Mouse (Mus musculus) lung, embryonic 16.5 days (tissue): ENCODE results near the gene Slc25a48. TPM values are rescaled to one million over a fixed set of nuclear protein-coding genes. Genes with fewer than 3 reads are reported as not detected.

Experiments
- ATAC-seq: fragments of 200-750 bp; cut with Nextera tagmentation; 2 replicates; pipeline ENCODE4 v1.8.0; 2017; ENCODE audit warnings: low read depth, mild to moderate bottlenecking, moderate library complexity
- H3K27ac ChIP-seq: fragments of 300-500 bp; sonication (generic); 2 replicates; pipeline ENCODE4 v1.5.1; 2014; ENCODE audit warnings: mild to moderate bottlenecking, control low read depth, low read length
- H3K27me3 ChIP-seq: fragments of 300-500 bp; sonication (generic); 2 replicates; pipeline ENCODE4 v1.6.1; 2014; ENCODE audit warnings: low read depth, low read length, mixed read lengths; ENCODE audit not compliant: control insufficient read depth, insufficient read depth
- H3K36me3 ChIP-seq: fragments of 300-500 bp; sonication (generic); 2 replicates; pipeline ENCODE4 v1.6.1; 2014; ENCODE audit warnings: low read length; ENCODE audit not compliant: control insufficient read depth, insufficient read depth
- H3K4me1 ChIP-seq: fragments of 300-500 bp; sonication (generic); replicated peaks from 2 replicates; pipeline ENCODE4 v1.6.1; 2014; ENCODE audit warnings: low read length, mixed read lengths; ENCODE audit not compliant: control insufficient read depth, insufficient read depth
- H3K4me2 ChIP-seq: fragments of 300-500 bp; sonication (generic); 2 replicates; pipeline ENCODE4 v1.6.1; 2014; ENCODE audit warnings: low read depth, low read length, control low read depth
- H3K4me3 ChIP-seq: fragments of 300-500 bp; sonication (generic); 2 replicates; pipeline ENCODE4 v1.5.1; 2014; ENCODE audit warnings: mild to moderate bottlenecking, low read length, control low read depth
- H3K9ac ChIP-seq: fragments of 300-500 bp; sonication (generic); 2 replicates; pipeline ENCODE4 v1.6.1; 2014; ENCODE audit warnings: low read length, control low read depth
- H3K9me3 ChIP-seq: fragments of 300-500 bp; sonication (generic); 2 replicates; pipeline ENCODE4 v1.6.1; 2016; ENCODE audit warnings: low read length; ENCODE audit not compliant: control insufficient read depth
- WGBS: fragments of 180-500 bp; shearing (Covaris S2); extraction: QIAGEN DNeasy Blood & Tissue Kit; methylation state at CpG from one replicate; pipeline ENCODE4 v1.1.7; 2014; 5-methylcytosine and 5-hydroxymethylcytosine counted together
- polyA plus RNA-seq: library from polyadenylated mRNA; unstranded; fragments of >200 nt; fragmentation: Nextera tagmentation; extraction: Ambion mirVana; gene quantifications from 2 replicates; pipeline ENCODE4 v1.2.1, GENCODE M21; 2015

Slc25a48 gene
- 0.08 and 0.11 TPM in 2 replicates for polyA plus RNA-seq

DNA sequence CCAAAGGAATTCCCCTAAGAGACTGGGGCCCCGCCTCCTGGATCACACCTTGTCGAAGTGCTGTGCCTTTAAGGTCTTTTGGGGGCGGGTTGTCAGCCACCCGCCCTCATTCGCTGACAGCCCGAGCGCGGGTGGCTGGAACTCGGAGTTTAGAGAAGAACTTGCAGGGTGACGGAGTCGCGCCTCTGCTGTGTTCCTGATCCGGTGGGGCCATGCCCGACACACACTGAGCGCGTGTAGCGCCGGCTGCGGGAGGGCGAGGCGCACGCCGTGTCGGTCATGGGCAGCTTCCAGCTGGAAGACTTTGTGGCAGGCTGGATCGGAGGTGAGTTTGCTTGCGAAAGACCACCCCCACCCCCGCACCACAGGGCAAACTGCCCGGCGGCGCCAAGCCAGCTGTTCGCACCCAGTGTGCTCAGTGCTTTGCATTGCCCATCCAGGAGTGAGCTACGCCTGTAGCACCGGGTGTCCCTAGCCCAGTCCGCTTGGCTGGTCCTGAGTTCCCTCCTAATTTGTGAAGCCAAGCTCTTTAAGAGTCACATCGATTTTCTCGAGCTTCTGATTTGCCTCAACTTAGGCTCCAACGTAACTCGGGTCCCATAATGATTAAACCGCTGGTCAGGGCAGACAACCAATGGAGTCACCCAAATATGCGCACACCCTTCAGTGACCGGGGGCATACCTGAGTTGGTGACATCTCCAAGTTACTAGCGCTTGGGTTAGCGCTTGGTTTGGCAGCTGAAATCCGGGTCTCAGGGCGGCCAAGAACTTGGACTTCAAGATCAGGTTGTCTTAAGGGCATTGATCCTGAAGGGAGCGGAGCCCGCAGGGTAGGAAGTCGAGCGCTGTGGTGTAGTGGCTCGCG is at the start of gene Slc25a48:
Gene Slc25a48, plus strand, starts transcription at position 145 of the 865 bp plus-strand sequence.
- Histone ChIP-seq H3K4me3 (peak within 1 kb of the TSS; percentile 45), H3K9me3 (no peaks in the 10 kb centered on the region), H3K4me2 (peak within 1 kb of the TSS; percentile 73), H3K27me3 (peaks cover 35% of the 10 kb centered on the region), H3K27ac (no peak within 1 kb of the TSS), H3K9ac (peak within 1 kb of the TSS; percentile 42), H3K36me3 (no peaks in the 10 kb centered on the region), H3K4me1 (peaks cover 15% of the 10 kb centered on the region)
- WGBS = 2% methylated on average over 51 of the region's 51 CpGs
- ATAC-seq = peak; percentile 56

DNA sequence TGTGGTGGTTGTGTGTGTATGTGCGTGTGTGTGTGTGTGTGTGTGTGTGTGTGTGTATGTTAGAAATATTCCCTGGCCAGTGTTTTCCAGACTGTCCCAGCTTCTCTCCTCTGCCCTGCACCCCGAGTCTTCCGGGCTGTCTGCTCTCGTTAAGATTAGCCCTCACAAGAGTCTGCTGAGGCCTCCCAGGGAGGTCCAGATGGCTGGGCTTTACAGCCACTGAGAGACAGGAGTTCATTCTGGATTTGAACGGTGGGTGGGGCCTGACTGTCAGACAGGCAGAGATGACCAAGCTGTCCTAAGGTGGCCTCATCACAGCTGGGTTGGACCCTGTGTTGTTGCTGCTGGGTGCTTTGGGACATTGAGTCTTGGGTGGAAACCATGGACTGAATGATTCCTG is 40.6 kb upstream of the Slc25a48 start:
- no peak overlapping the region for H3K4me3 ChIP-seq
- H3K27ac ChIP-seq = no peak overlapping the region
- no peaks in the 10 kb centered on the region for H3K27me3 ChIP-seq
- no peak overlapping the region for H3K4me2 ChIP-seq
- H3K9me3 ChIP-seq = no peaks in the 10 kb centered on the region
- H3K36me3 ChIP-seq = no peaks in the 10 kb centered on the region
- ATAC-seq = peak; percentile 90
- no peaks in the 10 kb centered on the region; the same call in none of the 2 replicates for H3K4me1 ChIP-seq
- H3K9ac ChIP-seq = no peak overlapping the region
- 29% methylated on average over 5 of the region's 5 CpGs for WGBS

DNA sequence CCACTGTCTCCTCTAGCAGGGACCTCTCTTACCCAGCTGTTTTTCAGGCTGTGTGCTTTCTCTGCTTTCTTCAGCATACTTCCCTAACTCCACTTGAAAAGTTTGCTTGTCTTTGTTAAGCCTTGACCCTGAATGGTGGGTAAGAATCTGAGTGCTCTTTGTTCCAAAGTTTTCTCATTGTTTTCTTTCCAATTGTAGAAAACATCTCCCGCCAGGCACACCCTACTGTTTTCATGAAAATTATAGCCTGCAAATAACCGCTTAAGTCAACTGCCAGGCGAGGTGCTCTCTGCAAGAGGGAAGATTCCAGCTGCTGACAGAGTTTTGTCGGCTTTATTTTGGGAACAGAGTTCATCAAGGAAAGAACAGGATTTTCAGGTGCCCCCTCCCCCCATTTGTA is 37.0 kb upstream of the Slc25a48 start:
- no peaks in the 10 kb centered on the region for H3K27me3 ChIP-seq
- no peaks in the 10 kb centered on the region for H3K36me3 ChIP-seq
- H3K9ac ChIP-seq = no peak overlapping the region
- no peak overlapping the region for H3K27ac ChIP-seq
- ATAC-seq = no peak
- WGBS = 71% methylated on average over 4 of the region's 4 CpGs
- H3K4me3 ChIP-seq = no peak overlapping the region
- H3K9me3 ChIP-seq = no peaks in the 10 kb centered on the region
- no peaks in the 10 kb centered on the region; the same call in none of the 2 replicates for H3K4me1 ChIP-seq
- H3K4me2 ChIP-seq = no peak overlapping the region

DNA sequence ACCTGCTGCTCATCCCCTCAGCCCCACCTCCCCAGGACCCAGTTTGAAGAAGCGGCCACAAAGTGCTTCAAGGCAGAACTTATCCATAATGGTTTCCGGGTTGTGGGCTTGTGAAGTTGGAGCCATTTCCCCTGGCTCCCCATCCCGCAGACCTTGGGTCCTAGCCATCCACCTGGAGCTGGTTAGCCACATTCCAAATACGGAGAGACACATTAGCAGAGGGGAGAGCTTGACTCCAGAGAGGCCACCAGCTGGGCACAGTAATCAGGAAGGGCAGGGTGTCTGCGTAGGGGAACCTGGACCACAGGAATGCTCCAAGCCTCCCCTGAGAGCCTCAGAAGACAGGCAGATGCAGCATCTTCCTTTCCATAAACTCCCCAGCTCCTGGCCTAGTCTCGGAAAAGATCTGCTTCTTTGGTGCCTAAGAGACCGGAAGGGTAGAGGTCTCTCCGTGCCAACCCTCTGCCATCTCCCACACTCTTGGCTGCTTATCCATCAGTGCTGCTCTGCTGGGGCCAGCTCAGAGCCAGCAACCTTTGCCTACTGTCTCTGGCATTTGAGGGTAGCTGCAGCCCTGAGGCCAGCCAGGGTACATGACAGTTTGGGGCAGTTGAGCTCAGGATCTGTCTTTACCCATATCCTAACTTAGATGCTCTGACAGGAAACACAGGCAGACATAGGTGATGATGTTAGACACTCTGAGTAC is 34.6 kb upstream of the Slc25a48 start:
- Histone ChIP-seq H3K9me3 (no peaks in the 10 kb centered on the region), H3K36me3 (no peaks in the 10 kb centered on the region), H3K27me3 (no peaks in the 10 kb centered on the region), H3K4me3 (no peak overlapping the region), H3K27ac (no peak overlapping the region), H3K9ac (no peak overlapping the region), H3K4me1 (no peaks in the 10 kb centered on the region), H3K4me2 (no peak overlapping the region)
- WGBS = 83% methylated on average over 8 of the region's 8 CpGs
- ATAC-seq = no peak

DNA sequence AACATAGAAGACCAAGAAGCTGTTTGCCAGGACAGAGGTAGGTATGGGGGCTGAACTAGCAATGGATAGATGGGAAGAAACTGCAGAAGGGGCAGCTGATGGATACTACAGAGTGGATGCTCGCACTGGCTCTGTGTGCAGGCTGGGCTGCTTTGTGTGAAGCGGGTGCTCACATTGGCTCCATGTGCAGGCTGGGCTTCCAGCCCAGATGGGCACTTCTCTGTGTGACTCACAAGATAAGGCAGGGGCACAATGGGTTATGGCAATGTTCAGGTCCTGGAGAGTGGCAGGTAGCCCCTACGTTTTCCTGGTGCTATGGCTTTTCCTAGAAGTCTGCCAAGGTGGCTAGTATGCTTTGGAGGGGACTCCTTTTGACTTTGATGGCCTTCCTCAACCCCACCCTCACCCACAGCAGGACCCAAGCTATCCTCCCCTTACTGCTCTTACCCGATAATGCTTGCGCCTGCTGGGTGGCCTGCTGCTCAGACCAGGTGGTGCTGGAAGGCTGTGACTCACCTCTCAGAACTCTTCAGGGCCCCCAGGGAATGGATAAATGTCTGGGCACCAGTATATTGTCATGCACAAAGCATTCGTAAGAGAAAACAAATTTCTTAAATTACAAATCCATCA is 33.5 kb upstream of the Slc25a48 start:
- no peak overlapping the region for H3K4me3 ChIP-seq
- WGBS = 63% methylated on average over 6 of the region's 6 CpGs
- H3K4me1 ChIP-seq = no peaks in the 10 kb centered on the region
- no peak overlapping the region for H3K4me2 ChIP-seq
- H3K27ac ChIP-seq = no peak overlapping the region
- ATAC-seq = no peak
- no peaks in the 10 kb centered on the region for H3K36me3 ChIP-seq
- H3K9me3 ChIP-seq = no peaks in the 10 kb centered on the region
- no peak overlapping the region for H3K9ac ChIP-seq
- H3K27me3 ChIP-seq = no peaks in the 10 kb centered on the region

DNA sequence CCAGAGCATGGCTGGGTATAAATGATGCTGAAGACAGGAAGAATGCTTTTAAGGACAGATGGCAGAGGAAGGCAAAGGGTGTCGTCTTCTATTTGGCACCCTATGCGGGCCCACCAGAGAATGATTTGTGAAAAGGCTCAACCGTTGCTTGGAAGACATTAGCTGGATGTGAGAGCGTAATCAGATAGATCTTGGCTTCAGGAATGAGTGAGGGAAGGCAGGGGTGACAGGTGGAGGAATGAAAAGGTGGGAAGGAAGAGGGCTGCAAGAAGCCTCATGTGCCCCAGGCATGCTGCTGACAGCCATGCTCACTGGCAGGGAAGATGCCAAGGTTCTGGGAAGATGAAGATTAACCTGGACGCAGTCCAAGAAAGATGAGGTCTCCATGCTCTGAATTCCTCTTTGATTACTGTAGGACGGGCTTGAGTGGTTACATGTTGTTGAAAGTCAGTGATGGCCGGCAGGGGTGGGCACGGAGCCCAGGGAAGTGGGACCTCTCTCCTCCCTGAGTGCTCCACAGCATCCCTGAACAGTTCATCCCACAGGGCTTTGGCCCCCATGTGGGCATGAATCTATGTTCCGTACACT is 25.8 kb upstream of the Slc25a48 start:
- Histone ChIP-seq H3K4me1 (no peaks in the 10 kb centered on the region), H3K36me3 (no peaks in the 10 kb centered on the region), H3K4me2 (no peak overlapping the region), H3K4me3 (no peak overlapping the region), H3K9ac (no peak overlapping the region), H3K27me3 (no peaks in the 10 kb centered on the region), H3K27ac (no peak overlapping the region), H3K9me3 (peaks cover 7% of the 10 kb centered on the region)
- WGBS = 70% methylated on average over 9 of the region's 9 CpGs
- ATAC-seq = no peak

DNA sequence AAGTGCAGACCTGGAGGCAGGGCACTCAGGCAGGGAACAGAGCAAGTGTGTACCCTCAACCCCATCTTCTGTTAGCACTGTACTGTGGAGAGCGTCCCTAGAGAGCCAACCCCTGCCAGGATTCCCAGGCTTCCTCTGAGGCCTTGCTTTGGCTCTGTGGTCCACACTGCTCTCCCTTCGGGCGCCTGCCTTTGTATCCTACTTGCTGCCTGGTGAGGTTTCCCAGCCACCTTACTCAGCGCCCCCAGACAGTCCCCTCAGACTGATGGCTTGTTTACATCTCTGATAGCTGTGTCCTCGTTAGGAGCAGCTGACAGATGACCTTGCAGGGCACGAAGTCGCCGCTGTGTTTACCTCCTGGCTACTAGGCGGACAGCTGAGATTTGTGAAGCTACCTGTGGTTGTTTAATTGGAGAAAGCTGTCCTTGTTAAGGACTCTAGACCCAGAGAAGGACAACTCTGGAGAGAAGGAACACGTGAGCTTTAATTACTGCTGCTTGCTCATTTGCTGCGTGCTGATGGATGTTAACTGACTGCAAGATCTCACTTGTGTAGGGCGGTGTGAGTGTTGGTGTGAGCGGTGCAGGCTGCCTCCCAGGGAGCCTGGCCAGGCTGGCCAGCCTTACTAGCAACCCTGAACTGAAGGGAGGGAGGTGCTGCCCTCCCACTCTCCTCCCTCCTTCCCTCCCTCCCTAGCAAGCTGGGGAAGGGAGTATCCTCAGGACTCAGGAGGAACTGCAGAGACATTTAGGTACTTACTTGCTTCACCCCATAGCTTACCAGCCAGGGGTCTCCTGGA is 19.3 kb upstream of the Slc25a48 start:
- ATAC-seq = peak; percentile 78
- H3K27me3 ChIP-seq = no peaks in the 10 kb centered on the region
- peaks cover 3% of the 10 kb centered on the region for H3K9me3 ChIP-seq
- H3K27ac ChIP-seq = no peak overlapping the region
- H3K4me3 ChIP-seq = no peak overlapping the region
- 17% methylated on average over 13 of the region's 13 CpGs for WGBS
- H3K4me1 ChIP-seq = peaks cover 4% of the 10 kb centered on the region; the same call in 1 of the 2 replicates
- no peaks in the 10 kb centered on the region for H3K36me3 ChIP-seq
- no peak overlapping the region for H3K4me2 ChIP-seq
- no peak overlapping the region for H3K9ac ChIP-seq

DNA sequence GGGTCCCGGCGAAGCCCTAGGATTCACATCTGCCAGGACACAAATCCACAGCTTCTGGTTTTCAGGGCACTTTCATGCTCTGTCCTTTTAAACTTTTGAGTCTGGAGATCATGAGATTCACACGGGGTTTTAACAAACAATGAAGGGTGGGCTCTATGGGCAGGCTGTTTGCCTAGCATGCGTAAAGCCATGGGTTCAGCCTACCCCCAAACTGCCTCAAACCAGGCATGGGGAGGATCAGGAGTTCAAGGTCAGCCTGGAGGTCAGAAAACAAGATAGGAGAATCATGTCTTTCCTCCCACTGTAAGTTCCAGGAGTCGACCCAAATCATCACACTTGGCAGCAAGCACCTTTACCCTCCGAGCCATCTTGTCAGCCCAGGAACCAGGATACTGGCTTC is 18.6 kb upstream of the Slc25a48 start:
- Histone ChIP-seq H3K9me3 (no peaks in the 10 kb centered on the region), H3K4me2 (no peak overlapping the region), H3K4me3 (no peak overlapping the region), H3K27ac (no peak overlapping the region), H3K27me3 (no peaks in the 10 kb centered on the region), H3K4me1 (peaks cover 4% of the 10 kb centered on the region; the same call in 1 of the 2 replicates), H3K36me3 (no peaks in the 10 kb centered on the region), H3K9ac (no peak overlapping the region)
- WGBS = 46% methylated on average over 6 of the region's 6 CpGs
- no peak for ATAC-seq
